Mouse (Mus musculus): ENCODE data around the gene Ptprcap. TPM values are rescaled to one million over a fixed set of nuclear protein-coding genes. Genes with fewer than 3 reads are reported as not detected.

Ptprcap gene
- polyA plus RNA-seq, 1 experiment from 2014 or later = 0.28 TPM

DNA sequence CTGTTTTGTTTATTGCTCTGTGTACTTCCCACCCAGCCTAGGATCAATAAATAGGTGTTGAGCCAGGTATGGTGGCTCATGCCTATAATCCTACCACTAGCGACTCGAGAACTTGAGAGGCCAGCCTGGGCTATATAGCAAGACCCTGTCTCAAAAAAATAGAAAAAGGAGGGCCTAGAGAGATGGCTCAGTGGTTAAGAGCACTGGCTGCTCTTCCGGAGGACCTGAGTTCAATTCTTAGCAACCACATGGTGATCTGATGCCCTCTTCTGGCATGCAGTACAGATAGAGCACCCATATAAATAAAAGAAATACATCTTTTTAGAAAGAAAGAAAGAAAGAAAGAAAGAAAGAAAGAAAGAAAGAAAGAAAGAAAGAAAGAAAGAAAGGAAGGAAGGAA, 49.7 kb downstream of the Ptprcap start:
- ATAC-seq = no peak
- Histone ChIP-seq H3K9me3 (replicated peaks; ENCODE audit: control insufficient read depth, low read length, poor library complexity, severe bottlenecking) (no peaks in the 10 kb centered on the region), H3K9ac (ENCODE audit: low read depth, low read length) (no peak overlapping the region), H3K36me3 (ENCODE audit: control insufficient read depth, insufficient read depth, low read length) (no peaks in the 10 kb centered on the region), H3K27me3 (ENCODE audit: control insufficient read depth, insufficient read depth, low read depth, low read length) (peaks cover 2% of the 10 kb centered on the region), H3K4me1 (ENCODE audit: control insufficient read depth, insufficient read depth, low read length) (peaks cover 23% of the 10 kb centered on the region), H3K27ac (ENCODE audit: low read length) (no peak overlapping the region), H3K4me3 (ENCODE audit: low read depth, low read length) (no peak overlapping the region), H3K4me2 (ENCODE audit: low read length) (no peak overlapping the region)
- WGBS = 72% methylated on average over 3 of the region's 3 CpGs

DNA sequence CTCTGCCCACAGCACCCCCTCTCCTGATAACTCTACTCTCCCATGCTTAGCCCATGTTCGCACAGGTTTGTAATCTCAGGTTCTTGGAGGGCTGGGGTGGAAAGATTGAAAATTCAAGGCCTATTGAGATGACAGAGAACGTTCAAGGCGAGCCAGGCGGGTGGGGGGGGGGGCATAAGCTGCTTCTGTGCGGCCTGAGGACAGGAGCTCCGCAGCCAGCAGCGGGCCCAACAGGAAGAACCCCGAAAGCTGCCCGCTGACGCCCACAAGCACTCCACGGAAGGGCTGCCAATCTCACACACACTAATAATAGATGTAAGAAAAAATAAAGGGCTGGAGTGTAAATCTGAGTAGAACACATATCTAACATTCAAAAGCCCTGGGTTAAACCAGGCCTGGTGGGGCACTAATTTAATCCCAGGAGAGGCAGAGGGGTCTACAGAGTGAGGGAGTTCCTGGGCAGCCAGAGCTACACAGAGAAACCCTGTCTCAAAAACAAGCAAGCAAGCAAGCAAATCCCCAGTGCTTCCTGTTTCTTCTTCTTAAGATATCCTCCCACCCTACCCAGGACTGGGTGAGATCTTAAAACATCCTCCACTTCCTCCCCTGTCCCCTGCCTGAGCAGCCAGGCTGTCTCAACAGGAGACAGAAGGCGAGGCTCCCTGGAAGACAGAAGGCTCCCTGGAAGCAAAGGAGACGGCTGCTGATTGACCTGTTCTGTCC, 50.4 kb downstream of the Ptprcap start:
- no peak overlapping the region for H3K4me2 ChIP-seq (ENCODE audit: low read length)
- no peak overlapping the region for H3K27ac ChIP-seq (ENCODE audit: low read length)
- H3K9ac ChIP-seq (ENCODE audit: low read depth, low read length) = no peak overlapping the region
- no peak overlapping the region for H3K4me3 ChIP-seq (ENCODE audit: low read depth, low read length)
- peaks cover 23% of the 10 kb centered on the region for H3K4me1 ChIP-seq (ENCODE audit: control insufficient read depth, insufficient read depth, low read length)
- no peaks in the 10 kb centered on the region for H3K36me3 ChIP-seq (ENCODE audit: control insufficient read depth, insufficient read depth, low read length)
- 70% methylated on average over 13 of the region's 13 CpGs for WGBS
- no peak for ATAC-seq
- H3K9me3 ChIP-seq (replicated peaks; ENCODE audit: control insufficient read depth, low read length, poor library complexity, severe bottlenecking) = no peaks in the 10 kb centered on the region
- peaks cover 2% of the 10 kb centered on the region for H3K27me3 ChIP-seq (ENCODE audit: control insufficient read depth, insufficient read depth, low read depth, low read length)

DNA sequence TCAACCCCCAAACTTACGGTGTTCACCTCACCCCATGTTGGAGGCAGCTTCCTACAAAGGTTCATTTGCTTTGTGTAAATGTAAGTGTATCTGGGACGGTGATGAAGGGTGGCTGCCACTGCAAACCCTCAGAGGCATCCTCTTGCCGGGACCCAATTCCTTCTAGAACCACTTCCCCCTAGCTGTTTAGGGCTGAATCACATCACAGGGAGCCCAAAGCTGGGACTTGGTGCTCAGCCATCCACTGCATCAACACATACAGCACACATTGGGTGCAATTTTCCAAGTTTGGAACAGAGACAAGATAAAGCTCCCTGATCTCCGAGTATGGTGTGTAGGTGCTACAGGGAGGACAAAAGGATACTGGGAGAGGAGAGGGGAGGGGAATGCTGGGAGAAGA, 51.5 kb downstream of the Ptprcap start:
- Histone ChIP-seq H3K27me3 (ENCODE audit: control insufficient read depth, insufficient read depth, low read depth, low read length) (peaks cover 5% of the 10 kb centered on the region), H3K27ac (ENCODE audit: low read length) (no peak overlapping the region), H3K4me1 (ENCODE audit: control insufficient read depth, insufficient read depth, low read length) (peaks cover 23% of the 10 kb centered on the region), H3K4me3 (ENCODE audit: low read depth, low read length) (no peak overlapping the region), H3K9me3 (replicated peaks; ENCODE audit: control insufficient read depth, low read length, poor library complexity, severe bottlenecking) (no peaks in the 10 kb centered on the region), H3K4me2 (ENCODE audit: low read length) (no peak overlapping the region), H3K9ac (ENCODE audit: low read depth, low read length) (no peak overlapping the region), H3K36me3 (ENCODE audit: control insufficient read depth, insufficient read depth, low read length) (no peaks in the 10 kb centered on the region)
- ATAC-seq = no peak
- 75% methylated on average over 3 of the region's 4 CpGs for WGBS

Other genes starting within 250 kb of the Ptprcap start
- 12.5 and 12.6 TPM in 2 replicates for gene Tcirg1, start 246.5 kb upstream of the Ptprcap start, polyA plus RNA-seq (2015; fragmentation: Nextera tagmentation; extraction: Ambion mirVana)
- gene Ndufs8, start 240.8 kb upstream of the Ptprcap start, polyA plus RNA-seq (2015; fragmentation: Nextera tagmentation; extraction: Ambion mirVana) = 229 and 245 TPM in 2 replicates
- 1.8 and 2.0 TPM in 2 replicates for gene Aldh3b1, start 223.8 kb upstream of the Ptprcap start, polyA plus RNA-seq (2015; fragmentation: Nextera tagmentation; extraction: Ambion mirVana)
- 9.7 and 9.9 TPM in 2 replicates for gene Unc93b1, start 218.4 kb upstream of the Ptprcap start, polyA plus RNA-seq (2015; fragmentation: Nextera tagmentation; extraction: Ambion mirVana)
- gene Aldh3b3, start 195.0 kb upstream of the Ptprcap start, polyA plus RNA-seq (2015; fragmentation: Nextera tagmentation; extraction: Ambion mirVana) = not detected in 2 replicates
- gene Aldh3b2, start 181.3 kb upstream of the Ptprcap start, polyA plus RNA-seq (2015; fragmentation: Nextera tagmentation; extraction: Ambion mirVana) = 0.60 and 0.82 TPM in 2 replicates
- 1.0 and 1.8 TPM in 2 replicates for gene Acy3, start 167.0 kb upstream of the Ptprcap start, polyA plus RNA-seq (2015; fragmentation: Nextera tagmentation; extraction: Ambion mirVana)
- not detected in 2 replicates for gene Tbx10, start 160.9 kb upstream of the Ptprcap start, polyA plus RNA-seq (2015; fragmentation: Nextera tagmentation; extraction: Ambion mirVana)
- 24.5 and 28.8 TPM in 2 replicates for gene Nudt8, start 153.0 kb upstream of the Ptprcap start, polyA plus RNA-seq (2015; fragmentation: Nextera tagmentation; extraction: Ambion mirVana)
- 6.4 and 6.6 TPM in 2 replicates for gene Gm49405, start 153.0 kb upstream of the Ptprcap start, polyA plus RNA-seq (2015; fragmentation: Nextera tagmentation; extraction: Ambion mirVana)
- 8.1 and 9.2 TPM in 2 replicates for gene Doc2g, start 150.3 kb upstream of the Ptprcap start, polyA plus RNA-seq (2015; fragmentation: Nextera tagmentation; extraction: Ambion mirVana)
- gene Ndufv1, start 140.8 kb upstream of the Ptprcap start, polyA plus RNA-seq (2015; fragmentation: Nextera tagmentation; extraction: Ambion mirVana) = 234 and 247 TPM in 2 replicates
- gene Gstp1, start 115.6 kb upstream of the Ptprcap start, polyA plus RNA-seq (2015; fragmentation: Nextera tagmentation; extraction: Ambion mirVana) = 534 and 577 TPM in 2 replicates
- 1.3 and 5.2 TPM in 2 replicates for gene Gstp2, start 107.6 kb upstream of the Ptprcap start, polyA plus RNA-seq (2015; fragmentation: Nextera tagmentation; extraction: Ambion mirVana)
- gene Gstp3, start 94.0 kb upstream of the Ptprcap start, polyA plus RNA-seq (2015; fragmentation: Nextera tagmentation; extraction: Ambion mirVana) = not detected in 2 replicates
- gene Cabp2, start 72.0 kb upstream of the Ptprcap start, polyA plus RNA-seq (2015; fragmentation: Nextera tagmentation; extraction: Ambion mirVana) = 0.44 TPM in 1 of 2 replicates, not detected in the other
- 83.1 and 83.2 TPM in 2 replicates for gene Cdk2ap2, start 56.4 kb upstream of the Ptprcap start, polyA plus RNA-seq (2015; fragmentation: Nextera tagmentation; extraction: Ambion mirVana)
- 105 and 113 TPM in 2 replicates for gene Pitpnm1, start 53.6 kb upstream of the Ptprcap start, polyA plus RNA-seq (2015; fragmentation: Nextera tagmentation; extraction: Ambion mirVana)
- 92.9 and 102 TPM in 2 replicates for gene Aip, start 27.7 kb upstream of the Ptprcap start, polyA plus RNA-seq (2015; fragmentation: Nextera tagmentation; extraction: Ambion mirVana)
- 0.09 TPM in 1 of 2 replicates, not detected in the other for gene Gpr152, start 13.8 kb upstream of the Ptprcap start, polyA plus RNA-seq (2015; fragmentation: Nextera tagmentation; extraction: Ambion mirVana)
- 0.24 and 0.48 TPM in 2 replicates for gene Cabp4, start 9.6 kb upstream of the Ptprcap start, polyA plus RNA-seq (2015; fragmentation: Nextera tagmentation; extraction: Ambion mirVana)
- 102 and 119 TPM in 2 replicates for gene Coro1b, start 5.0 kb upstream of the Ptprcap start, polyA plus RNA-seq (2015; fragmentation: Nextera tagmentation; extraction: Ambion mirVana)
- gene Rps6kb2, start 9.8 kb downstream of the Ptprcap start, polyA plus RNA-seq (2015; fragmentation: Nextera tagmentation; extraction: Ambion mirVana) = 52.7 and 58.0 TPM in 2 replicates
- gene Carns1, start 21.9 kb downstream of the Ptprcap start, polyA plus RNA-seq (2015; fragmentation: Nextera tagmentation; extraction: Ambion mirVana) = 5.2 and 6.7 TPM in 2 replicates
- gene Tbc1d10c, start 37.7 kb downstream of the Ptprcap start, polyA plus RNA-seq (2015; fragmentation: Nextera tagmentation; extraction: Ambion mirVana) = 0.58 and 0.67 TPM in 2 replicates
- 520 and 542 TPM in 2 replicates for gene Ppp1ca, start 38.5 kb downstream of the Ptprcap start, polyA plus RNA-seq (2015; fragmentation: Nextera tagmentation; extraction: Ambion mirVana)
- gene Rad9a, start 48.1 kb downstream of the Ptprcap start, polyA plus RNA-seq (2015; fragmentation: Nextera tagmentation; extraction: Ambion mirVana) = 24.1 and 25.0 TPM in 2 replicates
- 0.40 and 0.68 TPM in 2 replicates for gene Clcf1, start 60.6 kb downstream of the Ptprcap start, polyA plus RNA-seq (2015; fragmentation: Nextera tagmentation; extraction: Ambion mirVana)
- gene AC109138.7, start 60.8 kb downstream of the Ptprcap start, polyA plus RNA-seq (2015; fragmentation: Nextera tagmentation; extraction: Ambion mirVana) = not detected in 2 replicates
- gene Pold4, start 78.3 kb downstream of the Ptprcap start, polyA plus RNA-seq (2015; fragmentation: Nextera tagmentation; extraction: Ambion mirVana) = 18.5 and 19.2 TPM in 2 replicates
- gene Ssh3, start 115.6 kb downstream of the Ptprcap start, polyA plus RNA-seq (2015; fragmentation: Nextera tagmentation; extraction: Ambion mirVana) = 14.7 and 19.6 TPM in 2 replicates
- 55.6 and 65.7 TPM in 2 replicates for gene Ankrd13d, start 129.5 kb downstream of the Ptprcap start, polyA plus RNA-seq (2015; fragmentation: Nextera tagmentation; extraction: Ambion mirVana)
- gene Grk2, start 152.6 kb downstream of the Ptprcap start, polyA plus RNA-seq (2015; fragmentation: Nextera tagmentation; extraction: Ambion mirVana) = 24.8 and 26.8 TPM in 2 replicates
- 32.1 and 33.8 TPM in 2 replicates for gene Kdm2a, start 244.7 kb downstream of the Ptprcap start, polyA plus RNA-seq (2015; fragmentation: Nextera tagmentation; extraction: Ambion mirVana)